Mouse (Mus musculus) bone marrow macrophage, adult 2 months (primary cell): ENCODE measurements around the gene Antxr2.

Experiments
- CTCF ChIP-seq: IDR thresholded peaks from 2 replicates; pipeline ENCODE4 v1.5.1; 2012; ENCODE audit warnings: low read depth, mild to moderate bottlenecking, low read length, moderate library complexity
- POLR2A ChIP-seq: IDR thresholded peaks from 2 replicates; pipeline ENCODE4 v1.6.1; 2012; ENCODE audit warnings: mild to moderate bottlenecking, low read depth, low read length, borderline replicate concordance

DNA sequence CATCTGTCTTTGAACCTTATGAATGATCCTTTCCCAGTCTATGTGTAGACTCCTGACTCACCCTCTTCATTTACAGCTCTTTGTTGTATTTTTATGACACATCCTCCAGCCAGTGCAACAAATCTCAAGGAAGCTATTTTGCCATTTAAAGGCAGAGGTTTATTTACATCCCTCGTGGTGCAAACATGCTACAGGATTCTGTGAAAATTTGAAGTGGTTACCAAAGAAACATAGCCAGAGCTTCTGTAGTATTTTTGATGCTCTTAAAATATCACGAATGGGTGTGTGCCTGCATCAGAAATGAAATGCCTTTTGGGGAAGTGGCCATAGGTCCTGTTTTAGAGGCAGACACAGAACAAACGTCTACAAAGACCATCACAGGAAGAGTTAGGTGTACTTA lies 146.7 kb downstream of the Antxr2 start:
- TF ChIP-seq CTCF: no peak
- TF ChIP-seq POLR2A: no peak
